Mouse (Mus musculus): ENCODE measurements at regions not wholly inside any gene's neighbourhood (a gene's known extent, or its start where the extent isn't known, plus 50 kb on each side); places are given as distances from the start of the nearest gene placed in this dataset.

- intact Hi-C loops (cut with DNase I), result no loop called here
- no peak for DNase-seq
Measured at GRCm38 (mm10) chr1:108339827-108340226, 750.0 kb downstream of the Serpinb8 start.

- no peak for DNase-seq
- intact Hi-C loops (cut with DNase I), result no loop called here
Measured at GRCm38 (mm10) chr1:108341352-108341751, 751.5 kb downstream of the Serpinb8 start.

- intact Hi-C loops (cut with DNase I), result no loop called here
Measured at GRCm38 (mm10) chr1:108363788-108364187, 774.0 kb downstream of the Serpinb8 start.

GRCm38 (mm10) chr1:108369904-108370600, 780.2 kb downstream of the Serpinb8 start:
- no peak for DNase-seq
- intact Hi-C loops (cut with DNase I), result no loop called here

More at GRCm38 (mm10) chr1:108363788-108364187, 774.0 kb downstream of the Serpinb8 start:
- DNase-seq, result no peak

GRCm38 (mm10) chr1:108389930-108390329, 800.1 kb downstream of the Serpinb8 start:
- no peak for DNase-seq
- intact Hi-C loops (cut with DNase I), result no loop called here

- no peak for DNase-seq
- intact Hi-C loops (cut with DNase I), result no loop called here
Measured at GRCm38 (mm10) chr1:108390497-108390896, 800.7 kb downstream of the Serpinb8 start.

- no peak for DNase-seq
- intact Hi-C loops (cut with DNase I), result no loop called here
Measured at GRCm38 (mm10) chr1:108439845-108440244, 850.0 kb downstream of the Serpinb8 start.

GRCm38 (mm10) chr1:108452776-108453175, 863.0 kb downstream of the Serpinb8 start:
- intact Hi-C loops (cut with DNase I), result no loop called here
- DNase-seq, result no peak

- intact Hi-C loops (cut with DNase I), result no loop called here
- no peak for DNase-seq
Measured at GRCm38 (mm10) chr1:108472031-108472430, 882.2 kb downstream of the Serpinb8 start.

- intact Hi-C loops (cut with DNase I), result no loop called here
Measured at GRCm38 (mm10) chr1:108498854-108499253, 909.0 kb downstream of the Serpinb8 start.

GRCm38 (mm10) chr1:108527424-108527823, 937.6 kb downstream of the Serpinb8 start:
- intact Hi-C loops (cut with DNase I), result no loop called here
- DNase-seq, result no peak

More at GRCm38 (mm10) chr1:108498854-108499253, 909.0 kb downstream of the Serpinb8 start:
- no peak for DNase-seq

GRCm38 (mm10) chr1:108538238-108538637, 948.4 kb downstream of the Serpinb8 start:
- no peak for DNase-seq
- intact Hi-C loops (cut with DNase I), result no loop called here

- DNase-seq, result no peak
- intact Hi-C loops (cut with DNase I), result no loop called here
Measured at GRCm38 (mm10) chr1:108548721-108549120, 958.9 kb downstream of the Serpinb8 start.

- intact Hi-C loops (cut with DNase I), result no loop called here
- no peak for DNase-seq
Measured at GRCm38 (mm10) chr1:108558882-108559281, 969.1 kb downstream of the Serpinb8 start.

GRCm38 (mm10) chr1:108562981-108563380, 973.2 kb downstream of the Serpinb8 start:
- DNase-seq, result no peak
- intact Hi-C loops (cut with DNase I), result no loop called here

GRCm38 (mm10) chr1:108571977-108572376, 982.2 kb downstream of the Serpinb8 start:
- intact Hi-C loops (cut with DNase I), result no loop called here
- peak; percentile 20 to 41 for DNase-seq

- no peak for DNase-seq
- intact Hi-C loops (cut with DNase I), result no loop called here
Measured at GRCm38 (mm10) chr1:108572765-108573164, 983.0 kb downstream of the Serpinb8 start.

- intact Hi-C loops (cut with DNase I), result no loop called here
- no peak for DNase-seq
Measured at GRCm38 (mm10) chr1:108576806-108577205, 987.0 kb downstream of the Serpinb8 start.

- intact Hi-C loops (cut with DNase I), result no loop called here
Measured at GRCm38 (mm10) chr1:108577793-108578192, 988.0 kb downstream of the Serpinb8 start.

GRCm38 (mm10) chr1:108592720-108593422, 1003.1 kb downstream of the Serpinb8 start:
- no peak for DNase-seq
- intact Hi-C loops (cut with DNase I), result no loop called here

More at GRCm38 (mm10) chr1:108577793-108578192, 988.0 kb downstream of the Serpinb8 start:
- DNase-seq, result no peak

GRCm38 (mm10) chr1:108597129-108597528, 1007.3 kb downstream of the Serpinb8 start:
- no peak for DNase-seq
- intact Hi-C loops (cut with DNase I), result no loop called here
